Mouse (Mus musculus) kidney, embryonic 16.5 days (tissue): ENCODE measurements around the gene Ttc38. TPM values are rescaled to one million over a fixed set of nuclear protein-coding genes. Genes with fewer than 3 reads are reported as not detected.

Experiments used
- ATAC-seq: fragments of 200-750 bp; cut with Nextera tagmentation; 2 replicates; pipeline ENCODE4 v1.8.0; 2017; ENCODE audit warnings: moderate TSS enrichment; ENCODE audit not compliant: low FRiP score, low TSS enrichment
- H3K27ac ChIP-seq: fragments of 300-500 bp; sonication (generic); 2 replicates; pipeline ENCODE4 v1.5.1; 2014; ENCODE audit warnings: low read length
- H3K27me3 ChIP-seq: fragments of 300-500 bp; sonication (generic); 2 replicates; pipeline ENCODE4 v1.6.1; 2014; ENCODE audit warnings: low read length, control low read depth, mixed read lengths; ENCODE audit not compliant: insufficient read depth
- H3K36me3 ChIP-seq: fragments of 300-500 bp; sonication (generic); 2 replicates; pipeline ENCODE4 v1.6.1; 2014; ENCODE audit warnings: low read length, control low read depth, mixed read lengths; ENCODE audit not compliant: insufficient read depth
- H3K4me1 ChIP-seq: fragments of 300-500 bp; sonication (generic); 2 replicates; pipeline ENCODE4 v1.6.1; 2014; ENCODE audit warnings: low read length, control low read depth, mixed read lengths; ENCODE audit not compliant: insufficient read depth
- H3K4me2 ChIP-seq: fragments of 300-500 bp; sonication (generic); replicated peaks from 2 replicates; pipeline ENCODE4 v1.6.1; 2014; ENCODE audit warnings: low read depth, low read length
- H3K4me3 ChIP-seq: fragments of 300-500 bp; sonication (generic); 2 replicates; pipeline ENCODE4 v1.5.1; 2014; ENCODE audit warnings: mild to moderate bottlenecking, low read length
- H3K9ac ChIP-seq: fragments of 300-500 bp; sonication (generic); replicated peaks from 2 replicates; pipeline ENCODE4 v1.6.1; 2014; ENCODE audit warnings: low read length
- H3K9me3 ChIP-seq: fragments of 300-500 bp; sonication (generic); 2 replicates; pipeline ENCODE4 v1.6.1; 2016; ENCODE audit warnings: low read length, control low read depth
- WGBS: fragments of 180-500 bp; shearing (Covaris S2); extraction: QIAGEN DNeasy Blood & Tissue Kit; methylation state at CpG from one replicate; pipeline ENCODE4 v1.1.7; 2014; 5-methylcytosine and 5-hydroxymethylcytosine counted together
- polyA plus RNA-seq: library from polyadenylated mRNA; unstranded; fragments of >200 nt; fragmentation: Nextera tagmentation; extraction: Ambion mirVana; gene quantifications from 2 replicates; pipeline ENCODE4 v1.2.1, GENCODE M21; 2015

Ttc38 gene
- polyA plus RNA-seq, 1 experiment from 2014 or later, result 8.2 TPM

DNA sequence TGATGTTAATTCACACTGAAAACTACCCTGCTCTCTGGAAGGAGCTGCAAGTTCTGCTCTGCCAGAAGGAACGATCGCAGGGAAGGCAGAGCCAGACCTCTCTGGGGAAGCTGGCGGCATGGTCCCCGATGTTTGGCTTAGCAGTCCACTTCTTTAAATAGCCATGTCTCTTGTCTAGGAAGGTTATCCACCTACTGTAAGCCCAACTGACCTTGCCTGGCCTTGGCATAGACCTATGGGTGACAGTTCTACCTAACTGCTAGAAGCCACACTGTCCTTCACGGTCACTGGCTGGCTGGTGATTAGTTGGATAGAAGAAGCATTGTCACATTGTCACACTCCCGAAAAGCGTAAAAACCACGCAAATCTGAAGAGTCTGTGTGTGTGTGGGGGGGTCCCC lies 33.4 kb upstream of the Ttc38 start:
- Histone ChIP-seq H3K27me3 (no peaks in the 10 kb centered on the region), H3K4me3 (no peak overlapping the region), H3K4me1 (no peaks in the 10 kb centered on the region), H3K36me3 (no peaks in the 10 kb centered on the region), H3K9me3 (no peaks in the 10 kb centered on the region), H3K27ac (no peak overlapping the region), H3K9ac (no peak overlapping the region), H3K4me2 (no peak overlapping the region)
- WGBS, result 94% methylated on average over 8 of the region's 8 CpGs
- no peak for ATAC-seq

DNA sequence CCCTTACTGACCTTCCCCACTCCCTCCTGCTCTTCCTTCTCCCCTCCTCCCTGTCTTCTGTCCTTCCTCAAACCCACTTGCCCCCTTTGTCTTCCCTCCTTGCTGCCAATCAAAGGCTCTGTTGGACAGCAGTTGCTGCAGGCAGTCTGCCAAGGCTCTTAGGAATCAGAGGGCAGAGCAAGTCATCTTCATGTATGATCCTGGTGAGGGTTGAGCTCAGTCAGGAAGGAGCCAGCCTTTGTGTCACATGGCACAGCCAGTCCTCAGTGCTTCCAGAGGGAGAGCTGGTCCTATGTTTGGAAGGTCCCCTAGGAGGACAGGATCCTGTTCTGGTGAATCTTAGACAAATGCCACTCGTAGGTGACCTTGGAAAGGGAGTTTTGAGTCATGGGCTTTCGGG lies 29.2 kb upstream of the Ttc38 start:
- no peak for ATAC-seq
- H3K4me1 ChIP-seq, result no peaks in the 10 kb centered on the region
- no peak overlapping the region for H3K9ac ChIP-seq
- no peaks in the 10 kb centered on the region for H3K36me3 ChIP-seq
- WGBS, result 89% methylated on average over 2 of the region's 2 CpGs
- no peak overlapping the region for H3K4me3 ChIP-seq
- H3K27me3 ChIP-seq, result no peaks in the 10 kb centered on the region
- no peak overlapping the region for H3K4me2 ChIP-seq
- no peak overlapping the region for H3K27ac ChIP-seq
- no peaks in the 10 kb centered on the region for H3K9me3 ChIP-seq

DNA sequence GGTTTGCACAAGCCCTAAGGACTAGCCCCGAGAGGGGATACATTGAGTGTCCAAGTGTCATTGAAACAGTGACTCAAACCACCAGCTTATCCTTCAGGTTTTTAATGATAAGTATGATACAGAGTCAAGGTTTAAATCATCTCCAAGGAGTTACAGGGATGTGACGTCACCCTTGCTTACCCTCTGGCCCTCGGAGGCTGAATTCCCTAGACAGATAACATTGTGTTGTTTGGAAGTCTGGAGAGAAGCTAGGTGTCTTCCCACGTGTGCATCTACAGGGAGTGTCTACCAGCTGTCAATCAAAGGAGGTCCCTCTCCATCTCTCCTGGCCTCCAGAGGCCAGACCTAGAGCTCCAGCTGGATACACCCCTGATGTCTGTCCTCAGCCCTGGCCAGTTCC lies 25.2 kb upstream of the Ttc38 start:
- H3K9me3 ChIP-seq, result no peaks in the 10 kb centered on the region
- H3K27ac ChIP-seq, result no peak overlapping the region
- H3K27me3 ChIP-seq, result no peaks in the 10 kb centered on the region
- no peak for ATAC-seq
- H3K9ac ChIP-seq, result no peak overlapping the region
- H3K36me3 ChIP-seq, result no peaks in the 10 kb centered on the region
- H3K4me2 ChIP-seq, result no peak overlapping the region
- H3K4me3 ChIP-seq, result no peak overlapping the region
- H3K4me1 ChIP-seq, result peaks cover 11% of the 10 kb centered on the region
- WGBS, result 61% methylated on average over 4 of the region's 4 CpGs

- Histone ChIP-seq H3K9ac (no peak overlapping the region), H3K4me1 (peaks cover 14% of the 10 kb centered on the region), H3K36me3 (no peaks in the 10 kb centered on the region), H3K4me3 (no peak overlapping the region), H3K27me3 (no peaks in the 10 kb centered on the region), H3K9me3 (no peaks in the 10 kb centered on the region), H3K27ac (no peak overlapping the region), H3K4me2 (no peak overlapping the region)
- 85% methylated on average over 4 of the region's 4 CpGs for WGBS
- no peak for ATAC-seq
Observed at GRCm38 (mm10) chr15:85807404-85807803, 24.7 kb upstream of the Ttc38 start.

- ATAC-seq, result no peak
- Histone ChIP-seq H3K9ac (no peak overlapping the region), H3K27ac (no peak overlapping the region), H3K36me3 (no peaks in the 10 kb centered on the region), H3K4me1 (peaks cover 14% of the 10 kb centered on the region), H3K4me2 (no peak overlapping the region), H3K4me3 (no peak overlapping the region), H3K9me3 (no peaks in the 10 kb centered on the region), H3K27me3 (no peaks in the 10 kb centered on the region)
- WGBS, result 79% methylated on average over 6 of the region's 6 CpGs
Observed at GRCm38 (mm10) chr15:85808031-85808430, 24.1 kb upstream of the Ttc38 start.

DNA sequence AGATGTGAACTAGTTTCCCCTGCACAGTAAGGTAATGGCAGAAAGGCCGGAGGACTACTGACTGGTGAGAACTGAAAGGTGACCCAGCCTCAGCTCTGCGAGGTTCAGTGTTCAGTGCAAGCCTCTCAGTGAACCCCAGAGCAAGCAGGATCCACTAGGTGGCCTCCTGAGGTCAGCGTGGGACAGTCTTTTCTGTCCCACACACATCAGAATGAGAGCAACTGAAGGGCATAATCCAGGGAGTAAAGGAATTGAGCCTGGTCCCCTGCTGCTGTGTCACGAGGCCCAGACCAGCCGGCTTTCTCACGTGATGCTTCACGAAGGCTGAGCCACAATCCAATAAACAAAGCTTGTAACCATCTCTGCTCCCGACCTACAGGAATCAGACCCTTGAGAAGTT lies 23.7 kb upstream of the Ttc38 start:
- H3K4me1 ChIP-seq, result peaks cover 14% of the 10 kb centered on the region
- 59% methylated on average over 8 of the region's 8 CpGs for WGBS
- no peak overlapping the region for H3K9ac ChIP-seq
- no peak for ATAC-seq
- no peaks in the 10 kb centered on the region for H3K27me3 ChIP-seq
- H3K4me2 ChIP-seq, result no peak overlapping the region
- no peak overlapping the region for H3K27ac ChIP-seq
- H3K36me3 ChIP-seq, result no peaks in the 10 kb centered on the region
- no peaks in the 10 kb centered on the region for H3K9me3 ChIP-seq
- no peak overlapping the region for H3K4me3 ChIP-seq

GRCm38 (mm10) chr15:85809091-85809490 lies 23.0 kb upstream of the Ttc38 start:
- Histone ChIP-seq H3K27me3 (no peaks in the 10 kb centered on the region), H3K9me3 (no peaks in the 10 kb centered on the region), H3K4me2 (no peak overlapping the region), H3K36me3 (no peaks in the 10 kb centered on the region), H3K4me1 (peaks cover 14% of the 10 kb centered on the region), H3K4me3 (no peak overlapping the region), H3K9ac (no peak overlapping the region), H3K27ac (no peak overlapping the region)
- 88% methylated on average over 12 of the region's 12 CpGs for WGBS
- no peak for ATAC-seq

DNA sequence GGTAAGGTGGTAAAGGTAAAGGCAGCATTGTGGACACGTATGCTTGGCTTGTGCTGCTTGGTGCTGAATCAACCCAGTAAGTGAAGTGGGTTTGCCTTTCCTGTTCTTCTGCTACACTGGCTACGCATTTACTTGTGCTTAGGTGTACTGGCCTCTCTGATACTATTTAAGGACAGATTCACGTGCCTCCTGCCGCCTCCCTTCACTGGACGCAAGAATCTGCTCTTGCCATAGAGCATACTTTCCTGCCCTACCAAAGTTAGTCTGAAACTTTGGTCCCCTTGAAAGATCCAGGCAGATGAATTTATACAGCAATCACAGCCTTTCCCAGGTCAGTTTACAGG lies 21.7 kb upstream of the Ttc38 start:
- peak overlapping the region; percentile 87 for H3K9ac ChIP-seq
- WGBS, result 69% methylated on average over 5 of the region's 5 CpGs
- peak overlapping the region; percentile 97 for H3K4me2 ChIP-seq
- H3K27me3 ChIP-seq, result no peaks in the 10 kb centered on the region
- no peaks in the 10 kb centered on the region for H3K36me3 ChIP-seq
- peaks cover 14% of the 10 kb centered on the region for H3K4me1 ChIP-seq
- peak overlapping the region; percentile 66 for H3K4me3 ChIP-seq
- no peak for ATAC-seq
- H3K9me3 ChIP-seq, result no peaks in the 10 kb centered on the region
- no peak overlapping the region for H3K27ac ChIP-seq

GRCm38 (mm10) chr15:85810806-85811521 lies 21.1 kb upstream of the Ttc38 start:
- 3% methylated on average over 34 of the region's 36 CpGs for WGBS
- peak overlapping the region; percentile 97 for H3K4me2 ChIP-seq
- no peaks in the 10 kb centered on the region for H3K9me3 ChIP-seq
- ATAC-seq, result peak; percentile 91
- H3K4me3 ChIP-seq, result peak overlapping the region; percentile 66
- no peaks in the 10 kb centered on the region for H3K36me3 ChIP-seq
- H3K27me3 ChIP-seq, result no peaks in the 10 kb centered on the region
- H3K4me1 ChIP-seq, result peaks cover 14% of the 10 kb centered on the region
- peak overlapping the region; percentile 94 for H3K27ac ChIP-seq
- peak overlapping the region; percentile 87 for H3K9ac ChIP-seq

DNA sequence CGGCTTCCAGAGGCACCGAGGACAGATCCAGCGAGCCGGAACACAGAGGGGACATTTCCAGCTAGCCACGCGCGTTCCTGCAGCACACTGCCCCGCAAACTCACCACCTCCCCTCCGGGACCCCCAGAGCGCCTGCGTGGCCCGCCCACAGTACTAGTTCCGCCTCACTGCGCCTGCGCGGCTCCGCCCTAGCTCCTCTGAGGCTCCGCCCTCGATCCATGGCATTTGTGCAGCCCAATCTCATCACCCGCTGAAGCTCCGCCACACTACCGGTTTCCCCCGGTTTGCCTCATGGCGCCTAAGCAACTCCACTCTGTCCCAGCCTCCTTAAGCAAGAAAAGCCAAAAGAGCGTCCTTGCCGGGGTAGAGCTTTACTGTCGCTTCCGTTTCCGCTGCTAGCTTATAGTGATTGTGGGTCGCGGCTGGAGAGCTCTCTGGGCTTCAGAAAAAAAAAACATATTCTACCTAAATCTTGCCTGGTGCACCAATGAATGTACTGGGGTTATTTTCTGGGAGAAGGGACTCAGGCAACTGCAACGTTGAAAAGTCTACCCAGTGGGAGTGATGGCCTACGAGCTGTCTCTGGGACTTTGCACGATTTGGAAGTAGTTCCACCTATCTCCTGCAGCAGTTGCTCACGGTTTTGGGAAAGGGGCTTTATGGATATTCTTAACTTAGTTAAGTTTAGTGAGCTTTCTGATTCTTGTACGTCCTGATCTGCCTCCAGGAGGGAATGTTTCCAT lies 20.4 kb upstream of the Ttc38 start, which contains the start of gene Cdpf1:
Cdpf1 (minus strand) TSS at position 163 of the 743 bp plus-strand sequence.
- Histone ChIP-seq H3K9me3 (no peaks in the 10 kb centered on the region; the same call in 1 of the 2 replicates), H3K27me3 (no peaks in the 10 kb centered on the region), H3K4me2 (peak within 1 kb of the TSS; percentile 97), H3K36me3 (no peaks in the 10 kb centered on the region), H3K4me1 (peaks cover 14% of the 10 kb centered on the region), H3K4me3 (peak within 1 kb of the TSS; percentile 66), H3K27ac (peak within 1 kb of the TSS; percentile 94), H3K9ac (peak within 1 kb of the TSS; percentile 87)
- WGBS, result 2% methylated on average over 36 of the region's 36 CpGs
- peak; percentile 96 for ATAC-seq
